Mouse (Mus musculus) liver, adult 2 months (tissue): ENCODE measurements at regions not wholly inside any gene's neighbourhood (a gene's known extent, or its start where the extent isn't known, plus 50 kb on each side); places are given as distances from the start of the nearest gene placed in this dataset.

Experiments used
- CTCF ChIP-seq: fragments of 200-500 bp; IDR thresholded peaks from 2 replicates; pipeline ENCODE4 v1.5.1; 2011; ENCODE audit warnings: low read depth, low read length, control low read depth
- POLR2A ChIP-seq: fragments of 200-500 bp; IDR thresholded peaks from 2 replicates; pipeline ENCODE4 v1.6.1; 2011; ENCODE audit warnings: low read length, control low read depth; ENCODE audit not compliant: insufficient read depth; ENCODE audit errors: extremely low read depth

DNA sequence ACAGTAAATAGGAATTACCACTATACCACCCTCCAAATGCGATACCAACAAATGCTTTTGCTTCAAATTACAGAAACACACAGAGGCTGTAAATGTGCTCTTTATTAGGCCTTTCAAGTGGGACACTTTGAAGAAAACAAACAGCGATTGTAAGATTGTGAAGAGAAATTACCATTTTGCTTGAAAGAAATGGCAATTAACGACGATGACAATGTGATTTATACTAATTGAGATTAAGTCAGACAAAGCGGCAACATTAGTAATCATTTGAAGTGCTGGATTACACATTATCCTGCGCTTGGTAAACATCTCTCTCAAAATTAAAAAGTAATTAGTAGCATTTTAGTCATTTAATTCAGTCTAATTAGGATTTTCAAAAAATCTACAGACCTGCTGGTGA, 938.5 kb upstream of the Api5 start:
- TF ChIP-seq CTCF, result no peak
- no peak for TF ChIP-seq POLR2A
